Mouse (Mus musculus): Measurements from ENCODE around the gene Kcnmb2. TPM values are rescaled to one million over a fixed set of nuclear protein-coding genes. Genes with fewer than 3 reads are reported as not detected.

Kcnmb2 gene
- polyA plus RNA-seq, 1 experiment = 0.16 TPM

DNA sequence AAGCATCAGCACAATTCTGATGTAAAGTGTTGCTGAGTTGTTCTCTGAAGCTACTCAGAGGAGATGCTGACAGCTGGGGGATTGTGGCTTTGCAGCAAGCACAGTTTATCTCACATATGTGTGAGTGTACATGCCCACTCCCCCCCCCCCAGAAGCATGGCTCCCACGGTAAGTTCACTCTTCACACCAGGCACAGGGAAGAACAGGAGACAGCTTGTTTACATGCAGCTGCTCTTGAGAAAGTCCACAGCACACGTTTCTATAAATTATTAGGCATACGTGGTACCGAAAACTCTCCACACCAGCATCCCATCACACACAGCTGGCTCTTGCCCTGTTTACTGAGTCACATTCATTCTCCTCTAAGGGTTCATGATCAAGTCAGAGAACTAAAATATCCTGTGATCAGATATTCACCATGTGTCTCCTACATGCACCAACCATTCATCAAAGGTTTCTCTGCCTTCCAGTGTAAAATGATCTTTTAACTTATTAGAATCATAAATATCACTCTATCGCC is 89.3 kb downstream of the Kcnmb2 start:
- 65% methylated on average over 5 of the region's 5 CpGs for WGBS
- no peak for DNase-seq (ENCODE audit: low read depth, low spot score)

GRCm38 (mm10) chr3:32011566-32011965 is 109.3 kb downstream of the Kcnmb2 start:
- 88% methylated on average over 5 of the region's 5 CpGs for WGBS
- DNase-seq (ENCODE audit: low read depth, low spot score) = no peak

DNA sequence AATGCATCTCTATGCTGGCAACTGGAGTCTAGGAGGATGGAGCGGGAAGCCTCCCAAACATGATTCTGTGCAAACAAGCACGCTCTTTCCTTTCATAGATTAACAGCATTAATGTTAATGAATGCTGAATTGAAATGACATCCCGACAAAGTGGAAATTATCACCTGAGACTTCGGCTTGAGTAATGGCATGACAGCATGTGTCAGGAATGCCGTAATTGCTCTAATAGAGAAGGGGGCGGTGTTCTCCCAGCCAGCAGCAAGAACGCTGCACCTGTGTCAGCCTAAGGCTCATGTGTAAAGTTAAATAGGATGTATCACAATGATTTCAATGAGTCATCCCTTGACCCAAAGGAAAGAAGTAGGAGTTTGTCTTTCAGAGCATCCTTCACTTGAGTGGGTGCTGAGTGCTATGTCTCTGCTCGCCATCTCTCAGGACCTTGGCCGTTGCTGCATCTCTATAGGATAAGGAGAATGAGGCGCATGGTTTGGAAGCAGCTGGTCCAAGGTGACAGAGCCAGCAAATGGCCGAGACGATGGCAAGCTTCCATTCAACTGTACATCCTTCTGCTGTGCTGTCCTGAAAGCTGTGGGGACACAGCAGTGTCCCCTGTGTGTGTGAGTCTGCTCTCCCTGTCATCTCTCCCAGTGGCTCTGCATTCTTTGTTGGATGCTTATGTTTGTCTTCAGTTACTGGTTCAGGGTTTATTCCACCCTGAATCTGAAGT is 110.1 kb downstream of the Kcnmb2 start:
- DNase-seq (ENCODE audit: low read depth, low spot score) = no peak
- 69% methylated on average over 12 of the region's 12 CpGs for WGBS

DNA sequence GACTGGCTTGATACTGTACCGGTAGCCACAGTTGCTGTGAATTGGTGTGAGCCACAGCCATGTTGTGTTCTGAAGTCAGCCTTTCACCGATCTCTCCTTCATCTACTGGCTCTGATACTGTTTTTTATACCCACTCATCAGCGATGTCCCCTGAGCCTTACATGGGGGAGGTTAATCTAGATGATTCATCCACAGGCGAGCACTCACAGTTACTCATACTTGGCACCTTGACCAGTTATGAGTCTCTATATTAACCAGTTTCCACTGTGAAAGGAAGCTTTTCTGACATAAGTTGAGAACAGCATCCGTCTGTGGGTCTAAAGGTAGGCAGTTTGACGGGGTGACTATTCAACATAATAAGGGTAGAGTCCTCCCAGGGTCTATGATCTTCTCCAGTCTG is 118.7 kb downstream of the Kcnmb2 start:
- no peak for DNase-seq (ENCODE audit: low read depth, low spot score)
- 86% methylated on average over 6 of the region's 6 CpGs for WGBS

DNA sequence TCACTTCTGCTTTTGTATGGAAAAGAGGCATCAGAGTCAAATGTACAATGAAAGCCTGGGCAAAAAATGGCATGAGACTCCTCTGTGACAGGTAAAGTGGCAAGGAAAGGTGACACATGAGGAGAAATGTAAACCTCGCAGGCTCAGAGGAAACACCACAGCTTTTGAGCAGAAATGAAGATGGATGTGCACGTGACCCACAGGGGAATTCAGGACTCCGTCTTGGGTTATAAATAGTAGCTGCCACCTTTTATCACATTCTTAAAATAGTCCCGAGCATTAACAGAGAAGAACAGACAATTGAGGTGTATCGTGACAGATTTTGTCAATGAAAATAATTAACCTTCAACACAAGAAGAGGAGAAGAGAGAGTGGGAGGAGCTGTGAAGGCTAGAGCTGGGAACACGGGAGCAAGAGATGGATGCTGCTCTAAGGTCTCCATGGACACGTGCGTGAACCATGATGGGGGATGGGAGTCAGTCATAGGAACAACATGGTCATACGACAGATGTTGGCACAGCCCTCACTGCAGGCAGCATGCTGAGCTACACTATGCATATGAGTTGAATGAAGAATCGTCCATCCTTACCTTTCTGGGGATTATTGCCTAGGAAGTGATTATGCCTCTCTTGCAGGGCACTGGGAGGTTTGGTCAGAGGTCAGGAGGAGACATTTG is 127.2 kb downstream of the Kcnmb2 start:
- no peak for DNase-seq (ENCODE audit: low read depth, low spot score)
- 69% methylated on average over 10 of the region's 10 CpGs for whole genome bisulfite sequencing

DNA sequence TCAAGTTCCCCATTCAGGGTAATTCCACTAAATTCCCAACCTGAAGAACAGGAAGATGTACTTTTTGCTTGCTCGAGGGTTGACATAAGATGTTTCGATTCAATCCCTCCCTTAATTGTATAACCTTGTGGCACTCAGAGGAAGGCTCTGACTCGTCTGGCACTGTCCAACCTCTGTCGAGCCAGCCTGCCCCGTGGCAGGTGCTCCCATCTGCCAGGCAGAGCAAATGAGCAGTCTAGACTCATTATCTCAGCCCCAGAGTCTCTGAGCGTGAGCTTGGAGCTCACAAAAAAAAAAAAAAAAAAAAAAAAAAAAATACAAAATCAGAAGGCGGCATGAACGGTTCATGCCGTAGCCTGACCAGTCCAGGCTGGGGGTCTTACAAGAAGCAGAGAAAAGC is 130.1 kb downstream of the Kcnmb2 start:
- DNase-seq (ENCODE audit: low read depth, low spot score) = no peak
- 60% methylated on average over 9 of the region's 9 CpGs for WGBS

DNA sequence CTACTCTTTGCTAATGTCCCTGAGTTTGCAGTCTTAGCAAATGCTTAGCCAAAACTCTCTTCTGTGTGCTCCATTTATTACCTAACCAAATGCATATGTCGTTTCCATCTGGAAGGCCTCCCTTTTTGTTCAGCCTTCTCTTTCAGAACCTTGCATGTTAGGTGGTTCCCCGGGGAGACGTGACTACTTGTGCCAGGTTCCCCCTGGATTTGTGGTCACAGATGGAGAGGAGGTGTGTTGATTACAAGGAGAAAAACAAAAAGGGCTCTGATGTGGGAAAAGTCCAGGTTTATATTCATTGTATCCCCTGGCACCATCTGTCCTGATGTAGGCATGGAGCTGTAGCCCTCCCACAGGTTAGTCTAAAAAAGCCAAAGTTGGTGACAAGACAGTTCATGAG is 141.5 kb downstream of the Kcnmb2 start:
- 84% methylated on average over 3 of the region's 3 CpGs for WGBS
- DNase-seq (ENCODE audit: low read depth, low spot score) = no peak

DNA sequence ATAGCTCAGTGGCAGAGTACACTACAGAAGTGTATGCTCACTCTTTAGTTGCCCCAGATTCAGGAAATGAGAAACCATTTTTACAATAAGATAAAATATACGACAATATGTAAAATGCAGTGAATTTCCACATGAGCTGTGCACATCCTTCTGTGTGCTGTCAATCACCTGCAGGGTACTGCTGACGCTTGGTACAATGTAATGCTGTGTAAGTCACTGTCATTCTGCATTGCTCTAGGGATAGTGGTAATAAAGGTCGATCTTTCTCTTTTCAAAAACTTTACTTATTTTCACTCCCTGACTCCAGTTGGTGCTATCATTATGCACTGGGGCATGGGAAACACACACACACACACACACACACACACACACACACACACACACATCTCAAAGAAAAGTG is 146.5 kb downstream of the Kcnmb2 start:
- 84% methylated on average over 3 of the region's 3 CpGs for WGBS
- DNase-seq (ENCODE audit: low read depth, low spot score) = no peak

GRCm38 (mm10) chr3:32052596-32052995 is 150.3 kb downstream of the Kcnmb2 start:
- 68% methylated on average over 3 of the region's 3 CpGs for WGBS
- DNase-seq (ENCODE audit: low read depth, low spot score) = no peak

- DNase-seq (ENCODE audit: low read depth, low spot score) = no peak
- 92% methylated on average over 10 of the region's 10 CpGs for WGBS
These were observed 151.4 kb downstream of the Kcnmb2 start for GRCm38 (mm10) chr3:32053610-32054241.

- DNase-seq (ENCODE audit: low read depth, low spot score) = no peak
- 31% methylated on average over 10 of the region's 10 CpGs for WGBS
These were observed 157.8 kb downstream of the Kcnmb2 start for GRCm38 (mm10) chr3:32059888-32060656.

DNA sequence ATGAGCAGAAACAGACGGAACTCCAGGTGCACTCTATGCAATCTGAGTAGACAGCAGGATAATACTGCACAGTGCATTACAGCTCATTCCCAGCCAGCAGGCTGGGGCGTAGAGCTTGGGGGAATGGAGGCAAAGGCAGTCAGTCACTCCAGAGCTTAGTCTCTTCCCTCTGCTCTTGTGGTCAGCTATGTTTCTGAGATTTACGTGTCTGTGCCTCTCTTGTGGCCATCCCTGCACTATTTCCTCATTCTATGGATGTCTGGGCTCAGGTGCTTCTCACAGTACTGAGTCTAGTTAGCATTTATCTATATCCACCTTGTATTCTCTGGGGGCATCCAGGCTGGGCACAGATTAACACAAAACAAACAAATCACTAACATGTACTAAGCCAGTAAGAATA is 160.4 kb downstream of the Kcnmb2 start:
- DNase-seq (ENCODE audit: low read depth, low spot score) = no peak
- WGBS = 79% methylated on average over 3 of the region's 3 CpGs

DNA sequence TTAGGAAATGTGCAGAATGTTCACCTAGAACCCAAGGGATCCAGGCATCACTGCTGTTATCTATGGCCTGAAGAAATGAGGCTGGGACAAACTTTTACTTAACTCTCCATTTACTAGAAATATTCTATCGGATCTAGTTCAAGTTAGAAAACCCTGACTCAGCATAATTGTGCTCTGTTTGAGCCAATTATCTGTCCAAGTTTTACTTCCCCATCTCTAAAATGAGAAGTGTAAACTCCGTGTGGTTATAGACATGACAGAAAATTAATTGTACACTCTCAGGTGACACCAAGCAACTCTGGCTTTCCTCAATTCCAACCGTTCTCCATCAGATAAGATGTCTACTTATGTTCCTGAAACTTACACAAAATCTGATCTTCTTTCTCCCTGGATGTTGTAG is 161.0 kb downstream of the Kcnmb2 start:
- WGBS = 75% methylated on average over 3 of the region's 3 CpGs
- DNase-seq (ENCODE audit: low read depth, low spot score) = no peak

DNA sequence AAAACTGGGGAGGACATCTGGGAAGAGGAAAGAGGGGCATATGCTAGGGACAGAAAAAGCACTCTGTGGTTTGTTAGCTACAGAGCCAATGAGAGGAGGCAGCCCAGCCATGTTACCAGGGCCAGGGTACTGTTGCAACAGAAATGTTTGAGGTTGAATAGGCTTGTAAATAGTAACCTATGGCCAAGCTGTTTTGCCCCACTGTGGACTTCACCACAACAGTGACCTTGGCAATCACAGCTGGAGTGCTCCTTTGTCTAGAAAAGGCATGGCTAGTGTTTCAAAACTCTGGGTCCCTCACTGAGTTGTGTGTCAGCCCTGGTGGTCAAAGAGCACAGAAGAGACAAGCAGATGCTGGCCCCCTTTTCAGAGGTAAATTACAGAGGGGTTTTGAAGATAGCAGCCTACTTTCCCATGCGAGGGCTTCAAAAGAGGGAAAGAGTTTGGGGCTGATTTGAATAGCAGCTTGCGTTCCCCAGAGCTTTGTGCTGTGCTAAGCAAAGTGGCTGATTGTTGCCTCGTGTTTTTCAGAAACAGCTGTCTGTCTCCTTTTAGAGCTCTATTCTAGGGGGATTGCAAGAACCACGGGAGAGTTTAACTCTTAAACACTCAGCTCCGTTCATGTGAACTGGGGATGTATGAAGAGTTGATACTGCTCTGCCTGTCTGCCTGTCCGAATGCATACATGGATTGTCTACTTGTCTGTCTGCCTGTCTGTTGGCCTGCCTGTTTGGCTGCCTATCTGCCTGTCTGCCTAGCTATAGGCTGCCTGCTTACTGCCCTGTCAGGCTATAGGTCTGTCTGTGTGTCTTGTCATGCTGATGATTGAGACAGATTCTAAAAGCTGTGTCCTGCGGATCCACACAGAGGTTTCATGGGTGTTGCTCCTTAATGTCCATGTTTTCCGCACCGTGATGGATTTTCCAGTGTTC is 165.0 kb downstream of the Kcnmb2 start:
- WGBS = 65% methylated on average over 9 of the region's 9 CpGs
- no peak for DNase-seq (ENCODE audit: low read depth, low spot score)

GRCm38 (mm10) chr3:32073881-32074280 is 171.6 kb downstream of the Kcnmb2 start:
- no peak for DNase-seq (ENCODE audit: low read depth, low spot score)
- 41% methylated on average over 8 of the region's 8 CpGs for WGBS

GRCm38 (mm10) chr3:32088762-32089161 is 186.5 kb downstream of the Kcnmb2 start:
- 84% methylated on average over 1 of the region's 1 CpGs for WGBS
- DNase-seq (ENCODE audit: low read depth, low spot score) = no peak

- DNase-seq (ENCODE audit: low read depth, low spot score) = no peak
- 80% methylated on average over 10 of the region's 10 CpGs for WGBS
These were observed 199.1 kb downstream of the Kcnmb2 start for GRCm38 (mm10) chr3:32101391-32101790.

DNA sequence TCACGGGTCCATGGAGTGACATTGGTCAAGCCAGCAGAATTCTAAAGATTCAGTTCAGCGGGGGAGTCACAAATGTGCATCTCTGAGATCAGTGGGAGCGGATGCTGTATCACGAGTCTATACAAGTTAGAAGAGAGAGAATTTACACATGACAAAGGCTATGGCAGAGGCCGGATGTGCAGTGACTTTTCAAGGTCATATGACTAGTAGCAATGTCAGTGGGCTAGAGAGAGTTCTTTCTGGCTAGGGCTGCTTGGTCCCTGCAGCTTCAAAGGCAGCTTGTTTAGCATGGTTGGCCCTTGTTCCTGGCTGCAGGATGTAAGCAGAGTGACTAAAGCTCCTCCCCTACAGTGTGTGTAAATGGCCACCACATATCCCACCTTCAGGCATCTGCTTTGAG is 217.5 kb downstream of the Kcnmb2 start:
- 82% methylated on average over 5 of the region's 5 CpGs for WGBS
- DNase-seq (ENCODE audit: low read depth, low spot score) = no peak

DNA sequence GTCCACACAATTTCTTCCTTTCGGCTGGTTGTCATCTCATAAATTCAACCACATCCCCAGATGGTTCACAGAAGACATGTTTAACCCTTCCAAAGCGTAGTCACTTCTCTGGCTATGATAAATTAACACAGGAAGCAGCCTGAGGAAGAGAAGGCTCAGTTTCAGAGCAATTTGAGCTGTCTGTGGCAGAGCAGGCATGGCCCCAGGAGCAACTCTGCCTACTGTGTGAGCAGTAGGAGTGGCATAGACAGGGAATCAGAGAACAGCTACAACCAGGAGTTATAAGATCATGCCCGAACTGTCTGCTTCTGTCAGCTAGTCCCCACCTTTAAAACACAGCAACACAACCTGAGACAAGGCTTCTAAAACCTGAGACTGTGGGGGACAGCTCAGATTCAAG is 219.4 kb downstream of the Kcnmb2 start:
- WGBS = 57% methylated on average over 3 of the region's 3 CpGs
- DNase-seq (ENCODE audit: low read depth, low spot score) = no peak
